Mouse (Mus musculus) neural tube, embryonic 12.5 days (tissue): Measurements from ENCODE around the gene Lca5l. TPM values are rescaled to one million over a fixed set of nuclear protein-coding genes. Genes with fewer than 3 reads are reported as not detected.
A peak's percentile ranks its signal among the peaks of the same experiment; 100 is the strongest.

Experiments used
- ATAC-seq: fragments of 200-750 bp; cut with Nextera tagmentation; 2 replicates; pipeline ENCODE4 v1.8.0; 2017; ENCODE audit warnings: low read depth, mild to moderate bottlenecking, moderate TSS enrichment, moderate library complexity; ENCODE audit not compliant: low FRiP score
- H3K27ac ChIP-seq: fragments of 300-500 bp; sonication (generic); 2 replicates; pipeline ENCODE4 v1.5.1; 2016
- H3K27me3 ChIP-seq: fragments of 300-500 bp; sonication (generic); replicated peaks from 2 replicates; pipeline ENCODE4 v1.6.1; 2016; ENCODE audit warnings: mild to moderate bottlenecking
- H3K36me3 ChIP-seq: fragments of 300-500 bp; sonication (generic); 2 replicates; pipeline ENCODE4 v1.6.1; 2016; ENCODE audit warnings: mild to moderate bottlenecking
- H3K4me1 ChIP-seq: fragments of 300-500 bp; sonication (generic); 2 replicates; pipeline ENCODE4 v1.6.1; 2016
- H3K4me2 ChIP-seq: fragments of 300-500 bp; sonication (generic); replicated peaks from 2 replicates; pipeline ENCODE4 v1.6.1; 2016; ENCODE audit warnings: mild to moderate bottlenecking
- H3K4me3 ChIP-seq: fragments of 300-500 bp; sonication (generic); 2 replicates; pipeline ENCODE4 v1.5.1; 2016
- H3K9ac ChIP-seq: fragments of 300-500 bp; sonication (generic); 2 replicates; pipeline ENCODE4 v1.6.1; 2016; ENCODE audit warnings: mild to moderate bottlenecking
- H3K9me3 ChIP-seq: fragments of 300-500 bp; sonication (generic); 2 replicates; pipeline ENCODE4 v1.6.1; 2016; ENCODE audit warnings: mild to moderate bottlenecking
- WGBS: fragments of 180-500 bp; shearing (Covaris S2); methylation state at CpG from one replicate; pipeline ENCODE4 v1.1.7; 2016; 5-methylcytosine and 5-hydroxymethylcytosine counted together
- polyA plus RNA-seq: library from polyadenylated mRNA; unstranded; fragments of >200 nt; fragmentation: Nextera tagmentation; extraction: Ambion mirVana; gene quantifications from 2 replicates; pipeline ENCODE4 v1.2.1, GENCODE M21; 2016

Gene Lca5l
- polyA plus RNA-seq, 1 experiment from 2014 or later: 1.6 TPM

DNA sequence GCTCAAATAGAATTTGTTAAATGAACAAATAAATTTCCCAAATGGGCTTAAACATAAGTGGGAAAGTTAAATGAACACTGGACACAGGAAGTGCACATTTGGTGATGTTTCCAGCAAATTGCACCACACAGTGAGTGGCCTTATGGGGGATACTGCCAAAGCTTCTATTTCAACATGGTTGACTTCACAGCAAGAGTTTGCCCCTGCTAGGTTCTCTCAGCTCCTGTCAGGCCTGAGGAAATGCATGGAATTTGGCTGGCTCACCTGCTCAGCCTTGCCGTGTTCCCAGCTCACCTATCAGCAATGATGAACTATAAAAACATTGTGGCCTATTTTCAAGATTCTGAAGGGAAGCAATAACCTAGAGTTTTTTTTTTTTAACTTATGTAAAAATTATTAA, 31.1 kb downstream of the Lca5l start:
- Histone ChIP-seq H3K36me3 (no peaks in the 10 kb centered on the region), H3K9ac (no peak overlapping the region), H3K4me2 (no peak overlapping the region), H3K4me3 (no peak overlapping the region), H3K4me1 (peaks cover 12% of the 10 kb centered on the region), H3K9me3 (no peaks in the 10 kb centered on the region), H3K27me3 (no peaks in the 10 kb centered on the region), H3K27ac (no peak overlapping the region)
- WGBS: 84% methylated on average over 1 of the region's 1 CpGs
- ATAC-seq: no peak

- peak overlapping the region; percentile 83; the same call in 1 of the 2 replicates for H3K9ac ChIP-seq
- H3K27me3 ChIP-seq: no peaks in the 10 kb centered on the region
- no peak overlapping the region for H3K27ac ChIP-seq
- WGBS: 80% methylated on average over 20 of the region's 20 CpGs
- peaks cover 12% of the 10 kb centered on the region for H3K4me1 ChIP-seq
- H3K4me3 ChIP-seq: peak overlapping the region; percentile 49; the same call in 1 of the 2 replicates
- H3K36me3 ChIP-seq: peaks cover 7% of the 10 kb centered on the region; the same call in 1 of the 2 replicates
- no peaks in the 10 kb centered on the region for H3K9me3 ChIP-seq
- ATAC-seq: no peak
- H3K4me2 ChIP-seq: peak overlapping the region; percentile 94
Observed at GRCm38 (mm10) chr16:96159794-96160346, 32.2 kb downstream of the Lca5l start.

DNA sequence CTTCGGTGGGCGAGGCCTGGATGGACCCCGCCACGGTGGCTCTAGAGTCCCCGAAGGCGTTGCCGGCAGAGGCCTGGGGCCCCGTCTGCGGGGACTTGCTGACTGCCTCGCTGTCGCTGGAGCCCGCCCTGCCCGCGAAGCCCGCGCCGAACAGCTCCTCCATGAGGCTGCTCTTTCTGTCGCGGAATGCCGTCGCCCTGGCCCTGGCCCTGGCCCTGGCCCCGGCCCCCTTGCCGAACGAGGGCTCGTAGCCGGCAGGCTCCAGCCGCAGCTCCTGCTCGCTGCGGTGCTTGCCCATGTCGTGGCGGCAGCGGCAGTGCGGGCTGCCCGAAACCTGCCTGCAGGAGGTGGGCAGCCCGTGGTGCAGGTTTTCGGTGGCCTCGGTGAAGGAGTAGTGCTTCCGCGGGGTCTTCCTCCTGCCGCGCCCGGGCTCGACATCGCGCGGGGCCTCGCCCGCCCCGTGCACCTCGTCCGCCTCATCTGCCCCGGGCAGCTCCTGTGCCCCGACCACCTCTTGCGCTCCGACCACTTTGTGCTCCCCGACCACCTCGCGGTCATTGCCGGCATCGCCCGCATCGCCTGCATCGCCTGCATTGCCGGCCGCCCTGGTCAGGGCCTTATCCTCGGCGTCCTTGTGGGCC, 32.9 kb downstream of the Lca5l start:
- peaks cover 12% of the 10 kb centered on the region for H3K4me1 ChIP-seq
- under 1% methylated on average over 67 of the region's 67 CpGs for WGBS
- peaks cover 9% of the 10 kb centered on the region; the same call in 1 of the 2 replicates for H3K36me3 ChIP-seq
- peak overlapping the region; percentile 49 for H3K4me3 ChIP-seq
- no peaks in the 10 kb centered on the region for H3K27me3 ChIP-seq
- H3K9me3 ChIP-seq: no peaks in the 10 kb centered on the region
- ATAC-seq: peak; percentile 85
- H3K27ac ChIP-seq: peak overlapping the region; percentile 33
- H3K4me2 ChIP-seq: peak overlapping the region; percentile 94
- peak overlapping the region; percentile 83 for H3K9ac ChIP-seq

- Histone ChIP-seq H3K4me1 (peaks cover 12% of the 10 kb centered on the region), H3K27ac (no peak overlapping the region), H3K4me3 (peak overlapping the region; percentile 49), H3K9ac (peak overlapping the region; percentile 83), H3K4me2 (peak overlapping the region; percentile 94), H3K9me3 (no peaks in the 10 kb centered on the region), H3K27me3 (no peaks in the 10 kb centered on the region), H3K36me3 (peaks cover 15% of the 10 kb centered on the region)
- no peak for ATAC-seq
- WGBS: 58% methylated on average over 12 of the region's 12 CpGs
Observed at GRCm38 (mm10) chr16:96158511-96159080, 33.5 kb downstream of the Lca5l start.

DNA sequence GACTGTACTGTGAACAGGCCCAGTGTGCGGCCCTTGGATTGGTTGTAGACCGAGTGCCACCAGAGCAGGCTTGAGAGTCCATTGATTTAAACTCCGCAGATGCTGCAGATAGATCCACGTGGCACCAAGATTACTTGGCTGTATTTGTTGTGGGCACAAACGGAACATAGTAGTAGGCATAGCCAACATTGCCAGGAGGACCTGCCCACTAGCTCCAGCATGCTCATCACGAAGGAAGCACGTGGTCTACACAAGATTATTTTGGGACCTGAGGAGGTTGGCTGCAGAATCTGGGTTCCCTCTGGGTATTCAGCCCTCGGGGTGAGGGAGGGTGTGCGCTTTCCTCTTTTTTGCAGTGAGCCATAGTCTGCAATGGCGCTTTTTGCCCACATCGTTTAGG, 34.9 kb downstream of the Lca5l start:
- H3K4me1 ChIP-seq: peaks cover 12% of the 10 kb centered on the region
- ATAC-seq: no peak
- H3K4me3 ChIP-seq: no peak overlapping the region
- no peak overlapping the region for H3K4me2 ChIP-seq
- peaks cover 26% of the 10 kb centered on the region for H3K36me3 ChIP-seq
- no peaks in the 10 kb centered on the region for H3K9me3 ChIP-seq
- no peaks in the 10 kb centered on the region for H3K27me3 ChIP-seq
- no peak overlapping the region for H3K27ac ChIP-seq
- H3K9ac ChIP-seq: no peak overlapping the region
- WGBS: 83% methylated on average over 11 of the region's 11 CpGs

GRCm38 (mm10) chr16:96156019-96156418, 36.1 kb downstream of the Lca5l start:
- Histone ChIP-seq H3K27ac (no peak overlapping the region), H3K9ac (no peak overlapping the region), H3K4me1 (peaks cover 12% of the 10 kb centered on the region), H3K36me3 (peaks cover 27% of the 10 kb centered on the region), H3K4me2 (no peak overlapping the region), H3K9me3 (no peaks in the 10 kb centered on the region), H3K4me3 (no peak overlapping the region), H3K27me3 (no peaks in the 10 kb centered on the region)
- ATAC-seq: no peak
- WGBS: 93% methylated on average over 8 of the region's 8 CpGs

DNA sequence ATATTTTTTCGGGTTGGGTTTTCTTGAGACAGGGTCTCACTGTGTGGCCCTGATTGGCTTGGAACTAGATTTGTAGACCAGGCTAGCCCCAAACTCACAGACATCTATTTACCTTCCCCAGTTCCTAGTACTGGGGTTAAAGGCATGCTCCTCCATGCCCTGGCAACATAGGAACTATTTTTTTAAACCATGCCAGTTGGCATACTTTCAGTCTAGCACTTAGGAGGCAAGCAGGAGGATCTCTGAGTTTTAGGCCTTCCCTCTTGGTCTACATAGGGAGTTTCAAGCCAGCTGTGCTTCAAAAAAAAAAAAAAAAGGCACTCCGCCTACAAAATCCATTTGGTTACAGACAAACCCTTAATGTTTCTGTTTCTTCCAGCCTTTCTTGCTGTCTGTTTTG, 37.6 kb downstream of the Lca5l start:
- no peak for ATAC-seq
- peaks cover 27% of the 10 kb centered on the region for H3K36me3 ChIP-seq
- WGBS: 85% methylated on average over 2 of the region's 2 CpGs

GRCm38 (mm10) chr16:96151551-96151950, 40.5 kb downstream of the Lca5l start:
- 27% methylated on average over 9 of the region's 9 CpGs for WGBS
- Histone ChIP-seq H3K27ac (no peak overlapping the region), H3K4me1 (peaks cover under 1% of the 10 kb centered on the region; the same call in 1 of the 2 replicates), H3K27me3 (no peaks in the 10 kb centered on the region), H3K9me3 (no peaks in the 10 kb centered on the region), H3K4me3 (no peak overlapping the region), H3K36me3 (peaks cover 27% of the 10 kb centered on the region), H3K9ac (no peak overlapping the region), H3K4me2 (no peak overlapping the region)
- peak; percentile 27; the same call in 1 of the 2 replicates for ATAC-seq

More for the DNA sequence above, 37.6 kb downstream of the Lca5l start:
- H3K27ac ChIP-seq: no peak overlapping the region
- H3K4me1 ChIP-seq: peaks cover 10% of the 10 kb centered on the region
- no peak overlapping the region for H3K4me3 ChIP-seq
- H3K9me3 ChIP-seq: no peaks in the 10 kb centered on the region
- H3K4me2 ChIP-seq: no peak overlapping the region
- no peaks in the 10 kb centered on the region for H3K27me3 ChIP-seq
- no peak overlapping the region for H3K9ac ChIP-seq

- H3K4me3 ChIP-seq: no peak overlapping the region
- no peaks in the 10 kb centered on the region for H3K27me3 ChIP-seq
- no peak overlapping the region for H3K27ac ChIP-seq
- H3K4me2 ChIP-seq: no peak overlapping the region
- no peak overlapping the region for H3K9ac ChIP-seq
- no peak for ATAC-seq
- H3K9me3 ChIP-seq: no peaks in the 10 kb centered on the region
- peaks cover 27% of the 10 kb centered on the region for H3K36me3 ChIP-seq
- H3K4me1 ChIP-seq: peaks cover 6% of the 10 kb centered on the region
- 75% methylated on average over 4 of the region's 4 CpGs for WGBS
Observed at GRCm38 (mm10) chr16:96150995-96151394, 41.1 kb downstream of the Lca5l start.

DNA sequence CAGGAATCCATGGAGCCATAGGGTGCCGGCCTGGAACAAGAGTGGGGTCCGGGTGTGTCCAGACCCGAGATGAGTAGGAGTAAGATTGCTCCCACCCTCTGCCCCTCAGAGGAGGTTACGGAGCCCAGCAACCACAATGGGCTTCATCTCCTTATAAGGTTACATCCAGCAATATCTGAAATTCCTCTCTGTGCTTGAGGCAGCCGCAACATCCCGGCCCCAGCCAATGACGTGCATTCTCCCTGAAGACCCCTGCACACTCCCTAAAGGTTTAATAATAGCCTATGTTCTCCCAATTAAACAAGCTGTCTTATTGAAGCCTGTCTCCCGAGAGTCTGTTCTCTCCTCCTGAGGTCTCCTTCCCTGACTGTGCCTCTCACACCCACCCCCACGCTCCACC, 42.8 kb downstream of the Lca5l start:
- WGBS: 79% methylated on average over 9 of the region's 9 CpGs
- no peak overlapping the region for H3K27ac ChIP-seq
- no peak for ATAC-seq

DNA sequence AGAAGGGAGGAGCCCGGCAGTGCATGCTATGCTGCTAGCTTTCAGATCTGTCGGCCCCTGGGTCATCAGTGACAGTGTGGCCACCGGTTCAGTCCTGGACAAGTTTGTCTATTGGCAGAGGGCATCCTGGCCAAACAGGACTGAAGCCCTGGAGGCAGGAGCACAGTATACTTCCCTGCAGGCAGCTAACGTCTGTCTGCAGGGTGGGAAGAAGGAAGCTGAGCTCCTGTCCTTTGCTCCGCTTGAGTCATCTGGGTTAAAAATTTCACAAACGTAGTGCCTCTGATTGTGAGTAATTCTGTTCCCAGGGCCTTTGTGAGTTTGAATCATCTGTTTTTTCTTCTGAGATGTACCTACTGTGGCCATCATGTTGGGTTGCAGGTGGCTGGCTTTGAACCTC, 43.2 kb downstream of the Lca5l start:
- H3K27ac ChIP-seq: no peak overlapping the region
- H3K27me3 ChIP-seq: no peaks in the 10 kb centered on the region
- no peak overlapping the region for H3K4me3 ChIP-seq
- no peaks in the 10 kb centered on the region for H3K9me3 ChIP-seq
- peaks cover 14% of the 10 kb centered on the region for H3K36me3 ChIP-seq
- H3K4me2 ChIP-seq: no peak overlapping the region
- no peak overlapping the region for H3K9ac ChIP-seq
- ATAC-seq: no peak
- peaks cover 11% of the 10 kb centered on the region for H3K4me1 ChIP-seq
- 86% methylated on average over 6 of the region's 6 CpGs for WGBS

More for the DNA sequence above, 42.8 kb downstream of the Lca5l start:
- H3K27me3 ChIP-seq: no peaks in the 10 kb centered on the region
- H3K4me2 ChIP-seq: no peak overlapping the region
- no peak overlapping the region for H3K4me3 ChIP-seq
- peaks cover 11% of the 10 kb centered on the region for H3K4me1 ChIP-seq
- no peak overlapping the region for H3K9ac ChIP-seq
- peaks cover 18% of the 10 kb centered on the region for H3K36me3 ChIP-seq
- no peaks in the 10 kb centered on the region for H3K9me3 ChIP-seq

DNA sequence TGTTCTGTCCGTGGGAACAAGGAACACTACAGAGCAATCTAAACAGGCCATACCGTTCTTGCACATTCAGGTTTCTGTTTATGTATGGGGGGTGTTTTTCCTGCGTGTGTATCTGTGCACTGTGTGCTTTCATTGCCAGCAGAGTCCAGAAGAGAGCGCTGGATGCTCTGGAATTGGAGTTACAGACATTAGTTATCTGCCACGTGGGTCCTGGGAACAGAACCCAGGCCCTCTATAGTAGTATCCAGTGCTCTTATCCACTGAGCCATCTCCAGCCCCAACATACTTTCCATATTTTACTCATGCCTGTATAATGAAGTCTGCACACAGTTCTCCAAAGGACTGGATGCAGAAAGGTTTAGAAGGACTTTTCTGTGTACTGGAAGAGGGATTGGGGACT, 46.3 kb downstream of the Lca5l start:
- Histone ChIP-seq H3K4me1 (peaks cover 11% of the 10 kb centered on the region), H3K36me3 (no peaks in the 10 kb centered on the region), H3K27me3 (no peaks in the 10 kb centered on the region), H3K9ac (peak overlapping the region; percentile 81), H3K4me3 (peak overlapping the region; percentile 84), H3K4me2 (peak overlapping the region; percentile 78), H3K9me3 (no peaks in the 10 kb centered on the region), H3K27ac (0 out of 2 replicates have a peak overlapping the region, but pooled peaks have one; percentile 50)
- 3% methylated on average over 5 of the region's 5 CpGs for WGBS
- no peak; the same call in 1 of the 2 replicates for ATAC-seq
